Mouse (Mus musculus) liver, adult 2 months (tissue): ENCODE measurements around the gene Epsti1. TPM values are rescaled to one million over a fixed set of nuclear protein-coding genes. Genes with fewer than 3 reads are reported as not detected.

Experiments used
- DNase-seq: peaks from one replicate; pipeline ENCODE4 v3.0.0-alpha.2; 2011; ENCODE audit warnings: low read depth, low spot score; ENCODE audit errors: extremely low read depth
- H3K27ac ChIP-seq: fragments of 200-500 bp; replicated peaks from 2 replicates; pipeline ENCODE4 v1.5.1; 2012; ENCODE audit warnings: low read depth, mild to moderate bottlenecking, control low read depth, inconsistent platforms, low read length; ENCODE audit not compliant: insufficient read depth
- H3K27me3 ChIP-seq: fragments of 200-500 bp; 2 replicates; pipeline ENCODE4 v1.6.1; 2012; ENCODE audit warnings: mild to moderate bottlenecking, moderate library complexity, low read length, inconsistent platforms; ENCODE audit not compliant: control insufficient read depth, insufficient read depth
- H3K36me3 ChIP-seq: fragments of 200-500 bp; 2 replicates; pipeline ENCODE4 v1.6.1; 2012; ENCODE audit warnings: low read length, inconsistent platforms; ENCODE audit not compliant: control insufficient read depth, insufficient read depth
- H3K4me1 ChIP-seq: fragments of 200-500 bp; 2 replicates; pipeline ENCODE4 v1.6.1; 2011; ENCODE audit warnings: low read length; ENCODE audit not compliant: control insufficient read depth, insufficient read depth
- H3K4me3 ChIP-seq: fragments of 200-500 bp; 2 replicates; pipeline ENCODE4 v1.5.1; 2011; ENCODE audit warnings: low read depth, mild to moderate bottlenecking, control low read depth, low read length, moderate library complexity; ENCODE audit not compliant: insufficient read depth
- H3K79me2 ChIP-seq: fragments of 200-500 bp; 2 replicates; pipeline ENCODE4 v1.6.1; 2012; ENCODE audit warnings: inconsistent platforms, mild to moderate bottlenecking, low read length, moderate library complexity; ENCODE audit not compliant: control insufficient read depth, insufficient read depth
- H3K9ac ChIP-seq: fragments of 200-500 bp; 2 replicates; pipeline ENCODE4 v1.6.1; 2012; ENCODE audit warnings: low read depth, mild to moderate bottlenecking, control low read depth, inconsistent platforms, low read length
- CTCF ChIP-seq: fragments of 200-500 bp; IDR thresholded peaks from 2 replicates; pipeline ENCODE4 v1.5.1; 2011; ENCODE audit warnings: low read depth, low read length, control low read depth
- POLR2A ChIP-seq: fragments of 200-500 bp; IDR thresholded peaks from 2 replicates; pipeline ENCODE4 v1.6.1; 2011; ENCODE audit warnings: low read length, control low read depth; ENCODE audit not compliant: insufficient read depth; ENCODE audit errors: extremely low read depth
- WGBS: fragments of 180-500 bp; shearing (Covaris S2); methylation state at CpG from one replicate; pipeline ENCODE4 v1.1.7; 2018; 5-methylcytosine and 5-hydroxymethylcytosine counted together
- polyA plus RNA-seq: library from polyadenylated mRNA; depleted of rRNA; stranded (reverse); fragments of >200 nt; gene quantifications from 2 replicates; pipeline ENCODE4 v1.2.3, GENCODE M21; 2012
- total RNA-seq: library from RNA; depleted of rRNA; stranded (reverse); fragments of >200 nt; gene quantifications from 2 replicates; pipeline ENCODE4 v1.2.3, GENCODE M21; 2014

Gene Epsti1
- total and polyA plus RNA-seq, 2 experiments = 1.4 to 5.9 TPM

DNA sequence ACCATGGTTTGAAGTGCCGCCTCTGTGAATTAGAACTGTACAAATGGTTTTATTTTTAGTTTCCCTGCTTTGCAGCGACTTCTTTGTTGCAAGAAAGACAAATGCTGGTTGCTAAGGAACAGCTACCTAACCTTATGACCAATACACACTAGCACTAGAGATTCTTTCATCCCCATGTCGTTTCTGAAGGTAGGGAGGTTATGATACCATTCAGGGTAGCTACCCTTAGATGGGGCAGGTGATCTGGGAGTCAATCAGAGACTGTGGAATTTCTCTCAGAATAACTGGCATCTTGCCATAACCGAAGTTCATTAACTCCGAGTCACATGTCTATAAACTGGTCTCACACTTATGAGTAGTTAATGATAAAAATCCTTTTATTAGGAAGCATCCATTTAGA, 1.4 kb downstream of the Epsti1 start:
- TF ChIP-seq CTCF (no peak), POLR2A (no peak)
- Histone ChIP-seq H3K36me3 (no peaks in the 10 kb centered on the region), H3K27me3 (0 out of 2 replicates have a peak, but pooled peaks cover 2% of the 10 kb centered on the region), H3K79me2 (no peaks in the 10 kb centered on the region), H3K27ac (no peak overlapping the region), H3K9ac (no peak overlapping the region), H3K4me3 (no peak overlapping the region), H3K4me1 (no peaks in the 10 kb centered on the region)
- 76% methylated on average over 5 of the region's 5 CpGs for WGBS
- no peak for DNase-seq

DNA sequence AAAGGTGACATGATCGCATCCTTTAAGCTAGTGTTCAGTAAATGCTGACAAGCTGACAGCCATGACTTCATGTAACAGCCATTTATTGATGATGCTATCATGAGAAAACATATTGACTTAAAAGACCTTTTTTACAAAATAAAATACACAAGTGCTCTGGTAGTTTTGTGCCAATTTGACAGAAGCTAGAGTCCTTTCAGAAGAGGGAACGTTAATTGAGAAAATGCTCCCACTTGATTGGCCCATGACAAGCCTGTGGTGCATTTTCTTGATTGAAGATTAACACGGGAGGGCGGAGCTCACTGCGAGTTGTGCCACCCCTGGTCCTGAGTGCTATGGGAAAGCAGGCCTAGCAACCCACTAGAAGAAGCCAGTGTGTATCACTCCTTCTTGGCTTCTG, 2.5 kb downstream of the Epsti1 start:
- no peak for DNase-seq
- H3K27me3 ChIP-seq = 0 out of 2 replicates have a peak, but pooled peaks cover 2% of the 10 kb centered on the region
- no peaks in the 10 kb centered on the region for H3K79me2 ChIP-seq
- H3K4me3 ChIP-seq = no peak overlapping the region
- H3K36me3 ChIP-seq = no peaks in the 10 kb centered on the region
- no peaks in the 10 kb centered on the region for H3K4me1 ChIP-seq
- H3K9ac ChIP-seq = no peak overlapping the region
- TF ChIP-seq POLR2A (no peak), CTCF (no peak)
- WGBS = 79% methylated on average over 5 of the region's 5 CpGs
- H3K27ac ChIP-seq = no peak overlapping the region

DNA sequence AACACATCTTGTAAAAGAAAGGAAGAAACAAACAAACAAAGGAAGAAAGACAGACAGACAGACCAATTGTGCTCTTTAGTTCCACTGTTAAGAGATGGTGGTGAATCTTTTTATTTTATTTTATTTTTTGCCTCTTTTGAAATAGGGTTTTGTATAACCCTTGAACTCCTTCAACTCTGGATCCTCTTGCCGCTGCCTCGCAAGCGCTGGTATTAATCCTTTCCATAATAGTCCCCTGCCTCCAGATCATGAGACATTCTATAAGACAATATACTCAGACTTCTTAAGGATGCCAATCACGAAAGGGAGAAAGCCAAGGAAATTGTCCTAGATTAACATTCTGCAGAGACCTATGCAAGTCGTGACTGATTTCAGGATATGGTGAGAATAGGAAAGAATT, 11.7 kb downstream of the Epsti1 start:
- no peak overlapping the region for H3K4me3 ChIP-seq
- H3K79me2 ChIP-seq = no peaks in the 10 kb centered on the region
- H3K9ac ChIP-seq = no peak overlapping the region
- DNase-seq = no peak
- no peaks in the 10 kb centered on the region for H3K4me1 ChIP-seq
- no peak overlapping the region for H3K27ac ChIP-seq
- H3K27me3 ChIP-seq = no peaks in the 10 kb centered on the region
- WGBS = 92% methylated on average over 5 of the region's 5 CpGs
- no peak for TF ChIP-seq POLR2A
- TF ChIP-seq CTCF = no peak
- H3K36me3 ChIP-seq = no peaks in the 10 kb centered on the region

DNA sequence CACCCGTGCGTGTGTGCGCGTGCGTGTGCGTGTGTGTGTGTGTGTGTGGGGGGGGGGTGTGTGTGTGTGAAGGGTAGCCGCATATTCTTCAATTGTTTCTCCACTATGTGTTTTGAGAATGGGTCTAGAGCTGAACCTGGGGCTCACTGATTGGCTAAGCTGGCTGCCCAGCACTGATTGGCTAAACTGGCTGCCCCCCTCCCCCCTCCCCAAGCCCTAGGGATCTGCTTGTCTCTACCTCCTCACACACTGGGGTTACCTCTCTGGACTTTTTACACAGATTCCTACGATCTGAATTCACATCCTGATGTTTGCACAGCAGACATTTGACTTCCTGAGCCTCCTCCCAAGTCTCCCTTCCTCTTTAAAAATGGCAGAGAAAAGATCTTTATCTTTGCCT, 17.6 kb downstream of the Epsti1 start:
- WGBS = 89% methylated on average over 8 of the region's 8 CpGs
- Histone ChIP-seq H3K9ac (no peak overlapping the region), H3K36me3 (no peaks in the 10 kb centered on the region), H3K79me2 (no peaks in the 10 kb centered on the region), H3K27me3 (no peaks in the 10 kb centered on the region), H3K4me1 (no peaks in the 10 kb centered on the region), H3K4me3 (no peak overlapping the region), H3K27ac (no peak overlapping the region)
- TF ChIP-seq POLR2A = no peak
- TF ChIP-seq CTCF = no peak
- DNase-seq = no peak

DNA sequence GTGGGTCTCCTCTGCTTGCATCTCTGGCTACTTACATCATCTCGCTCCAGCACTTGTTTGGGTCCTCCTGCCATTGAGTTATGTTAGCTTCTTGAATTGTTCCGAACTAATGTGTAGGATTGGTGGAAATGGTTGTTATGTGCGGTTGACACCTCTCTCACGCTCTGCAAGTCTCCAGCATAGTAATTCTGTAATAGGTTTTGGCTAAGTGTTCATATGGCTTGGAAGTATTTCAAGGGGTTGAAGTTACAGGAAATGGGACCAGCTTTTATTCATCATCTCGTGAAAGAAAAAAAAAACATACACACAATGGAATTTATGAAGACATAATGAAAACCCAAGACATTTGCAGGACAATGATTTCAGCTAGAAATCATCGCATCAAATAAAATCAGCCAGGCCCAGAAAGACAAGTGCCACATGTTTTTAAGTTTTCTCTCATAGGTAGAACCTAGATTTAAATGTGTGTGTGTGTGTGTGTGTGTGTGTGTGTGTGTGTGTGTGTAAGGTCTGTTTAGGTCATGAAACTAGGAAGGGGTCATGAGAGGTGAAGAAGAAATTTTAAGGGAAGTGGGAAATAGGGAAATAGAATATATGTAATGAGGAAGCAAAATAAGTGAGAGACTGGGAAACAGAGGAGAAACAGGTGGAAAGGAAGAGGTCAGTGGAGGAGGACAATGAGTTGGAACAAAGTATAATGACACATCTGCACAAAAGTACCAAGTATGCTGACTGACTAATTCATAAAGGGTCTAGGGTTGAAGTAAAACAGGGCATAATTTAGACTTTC, 19.2 kb downstream of the Epsti1 start:
- TF ChIP-seq CTCF (no peak), POLR2A (no peak)
- Histone ChIP-seq H3K79me2 (no peaks in the 10 kb centered on the region), H3K4me1 (no peaks in the 10 kb centered on the region), H3K36me3 (no peaks in the 10 kb centered on the region), H3K27me3 (no peaks in the 10 kb centered on the region), H3K4me3 (no peak overlapping the region), H3K9ac (no peak overlapping the region), H3K27ac (no peak overlapping the region)
- DNase-seq = no peak
- WGBS = 87% methylated on average over 6 of the region's 6 CpGs

DNA sequence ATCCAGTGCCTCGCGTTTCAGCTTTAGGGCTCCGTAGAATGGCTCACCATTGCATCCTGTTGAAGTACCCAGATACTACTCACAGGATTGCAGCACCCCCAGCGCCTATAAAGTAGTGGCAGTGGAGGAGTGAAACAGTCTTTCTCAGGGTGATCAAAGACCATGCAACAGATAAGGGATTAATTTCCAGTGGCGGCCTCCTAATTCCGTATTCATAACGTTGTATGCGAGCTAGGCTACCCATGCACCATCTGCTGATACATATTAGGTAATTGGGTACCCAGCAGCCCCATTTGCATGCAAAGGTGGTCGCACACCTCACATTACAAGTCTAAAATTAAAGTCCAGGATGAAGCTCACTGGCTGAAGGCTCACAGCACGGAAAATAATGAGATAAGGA, 21.4 kb downstream of the Epsti1 start:
- Histone ChIP-seq H3K79me2 (no peaks in the 10 kb centered on the region), H3K36me3 (no peaks in the 10 kb centered on the region), H3K9ac (no peak overlapping the region), H3K4me1 (no peaks in the 10 kb centered on the region), H3K4me3 (no peak overlapping the region), H3K27me3 (no peaks in the 10 kb centered on the region), H3K27ac (no peak overlapping the region)
- no peak for DNase-seq
- WGBS = 87% methylated on average over 10 of the region's 10 CpGs
- TF ChIP-seq POLR2A (no peak), CTCF (no peak)
